Mouse (Mus musculus): ENCODE data around the gene Slc16a11. TPM values are rescaled to one million over a fixed set of nuclear protein-coding genes. Genes with fewer than 3 reads are reported as not detected.

Gene Slc16a11
- polyA plus RNA-seq, 1 experiment = 4.8 TPM

GRCm38 (mm10) chr11:70225798-70226601, 13.4 kb downstream of the Slc16a11 start:
- DNase-seq (ENCODE audit: low spot score) = no peak

GRCm38 (mm10) chr11:70226602-70226890, 14.0 kb downstream of the Slc16a11 start:
- DNase-seq (ENCODE audit: low spot score) = no peak

GRCm38 (mm10) chr11:70227126-70227525, 14.6 kb downstream of the Slc16a11 start:
- DNase-seq (ENCODE audit: low spot score) = no peak

- DNase-seq (ENCODE audit: low spot score) = no peak
Measured at GRCm38 (mm10) chr11:70227661-70228245, 15.2 kb downstream of the Slc16a11 start.

GRCm38 (mm10) chr11:70228828-70229227, 16.3 kb downstream of the Slc16a11 start:
- no peak for DNase-seq (ENCODE audit: low spot score)

- DNase-seq (ENCODE audit: low spot score) = no peak
Measured at GRCm38 (mm10) chr11:70229260-70230010, 16.9 kb downstream of the Slc16a11 start, which contains the start of gene Bcl6b. Gene Bcl6b, minus strand, starts transcription at chr11:70229798.

GRCm38 (mm10) chr11:70230239-70230727, 17.7 kb downstream of the Slc16a11 start:
- DNase-seq (ENCODE audit: low spot score) = peak; percentile 67

GRCm38 (mm10) chr11:70232546-70232945, 20.0 kb downstream of the Slc16a11 start:
- DNase-seq (ENCODE audit: low spot score) = no peak

GRCm38 (mm10) chr11:70233016-70233415, 20.5 kb downstream of the Slc16a11 start:
- DNase-seq (ENCODE audit: low spot score) = no peak

- no peak for DNase-seq (ENCODE audit: low spot score)
Measured at GRCm38 (mm10) chr11:70234037-70234436, 21.5 kb downstream of the Slc16a11 start.

- DNase-seq (ENCODE audit: low spot score) = no peak
Measured at GRCm38 (mm10) chr11:70234497-70234896, 21.9 kb downstream of the Slc16a11 start.

GRCm38 (mm10) chr11:70235254-70235900, 22.8 kb downstream of the Slc16a11 start:
- DNase-seq (ENCODE audit: low spot score) = no peak

- DNase-seq (ENCODE audit: low spot score) = no peak
Measured at GRCm38 (mm10) chr11:70236717-70237116, 24.2 kb downstream of the Slc16a11 start.

GRCm38 (mm10) chr11:70237457-70238167, 25.1 kb downstream of the Slc16a11 start, which contains the start of gene 0610010K14Rik:
Gene 0610010K14Rik, minus strand, starts transcription at chr11:70237914.
- peak; percentile 97 for DNase-seq (ENCODE audit: low spot score)

- DNase-seq (ENCODE audit: low spot score) = no peak
Measured at GRCm38 (mm10) chr11:70238591-70239440, 26.3 kb downstream of the Slc16a11 start.

- peak; percentile 73 for DNase-seq (ENCODE audit: low spot score)
Measured at GRCm38 (mm10) chr11:70239541-70240279, 27.2 kb downstream of the Slc16a11 start, which contains the start of the genes Gm21988 and Rnasek. Gene Gm21988, minus strand, starts transcription at chr11:70239830. Gene Rnasek, minus strand, starts transcription at chr11:70239842.

GRCm38 (mm10) chr11:70242591-70242990, 30.0 kb downstream of the Slc16a11 start:
- DNase-seq (ENCODE audit: low spot score) = no peak

GRCm38 (mm10) chr11:70247136-70247845, 34.7 kb downstream of the Slc16a11 start:
- DNase-seq (ENCODE audit: low spot score) = no peak

- DNase-seq (ENCODE audit: low spot score) = no peak
Measured at GRCm38 (mm10) chr11:70250150-70250549, 37.6 kb downstream of the Slc16a11 start.
